Mouse (Mus musculus): ENCODE results near the gene Lsm3. TPM values are rescaled to one million over a fixed set of nuclear protein-coding genes. Genes with fewer than 3 reads are reported as not detected.

The Lsm3 gene
- total RNA-seq, 2 experiments from 2014 or later = 57.9 to 64.0 TPM

GRCm38 (mm10) chr6:91546241-91546884 is 30.6 kb downstream of the Lsm3 start:
- DNase-seq (ENCODE audit: low spot score) = peak; percentile 46
- intact Hi-C loops (cut with DNase I) = no loop called here

GRCm38 (mm10) chr6:91547313-91547712 is 31.6 kb downstream of the Lsm3 start:
- intact Hi-C loops (cut with DNase I) = no loop called here
- DNase-seq (ENCODE audit: low spot score) = no peak

- no peak for DNase-seq (ENCODE audit: low spot score)
- intact Hi-C loops (cut with DNase I) = no loop called here
Observed at GRCm38 (mm10) chr6:91549621-91550020, 33.9 kb downstream of the Lsm3 start.

- intact Hi-C loops (cut with DNase I) = no loop called here
- no peak for DNase-seq (ENCODE audit: low spot score)
Observed at GRCm38 (mm10) chr6:91551671-91552070, 35.9 kb downstream of the Lsm3 start.

- intact Hi-C loops (cut with DNase I) = no loop called here
- no peak for DNase-seq (ENCODE audit: low spot score)
Observed at GRCm38 (mm10) chr6:91552693-91553092, 37.0 kb downstream of the Lsm3 start.

- DNase-seq (ENCODE audit: low spot score) = no peak
- intact Hi-C loops (cut with DNase I) = no loop called here
Observed at GRCm38 (mm10) chr6:91558565-91558964, 42.8 kb downstream of the Lsm3 start.

GRCm38 (mm10) chr6:91559371-91559770 is 43.6 kb downstream of the Lsm3 start:
- DNase-seq (ENCODE audit: low spot score) = no peak
- intact Hi-C loops (cut with DNase I) = no loop called here

- DNase-seq (ENCODE audit: low spot score) = no peak
- intact Hi-C loops (cut with DNase I) = no loop called here
Observed at GRCm38 (mm10) chr6:91560186-91560585, 44.5 kb downstream of the Lsm3 start.

GRCm38 (mm10) chr6:91563031-91563430 is 47.3 kb downstream of the Lsm3 start:
- intact Hi-C loops (cut with DNase I) = no loop called here

GRCm38 (mm10) chr6:91566407-91566806 is 50.7 kb downstream of the Lsm3 start:
- DNase-seq (ENCODE audit: low spot score) = no peak
- intact Hi-C loops (cut with DNase I) = no loop called here

More at GRCm38 (mm10) chr6:91563031-91563430, 47.3 kb downstream of the Lsm3 start:
- no peak for DNase-seq (ENCODE audit: low spot score)

Other genes starting within 250 kb of the Lsm3 start
- gene Wnt7a, start 104.6 kb upstream of the Lsm3 start, total RNA-seq (2021) = not detected
- 10 to 100 TPM; 15.3 to 15.7 TPM for gene Chchd4, start 42.4 kb upstream of the Lsm3 start, total RNA-seq (2021)
- gene Tmem43, start 42.2 kb upstream of the Lsm3 start, total RNA-seq (2021) = 10 to 100 TPM; 23.5 to 26.0 TPM
- gene Xpc, start within 50 bp of the Lsm3 start, total RNA-seq (2021) = 10 to 100 TPM in 1 of 2 experiments, 1 to 10 TPM in 1; 8.4 to 10.1 TPM
- gene Slc6a6, start 168.1 kb downstream of the Lsm3 start, total RNA-seq (2021) = 100 to 1,000 TPM in 1 of 2 experiments, 10 to 100 TPM in 1; 85.0 to 102 TPM